Comparison of ENCODE assay signal across 9 mouse cellular contexts in genomic region chr2:62573753-62574159, GRCm38 (mm10). TPM values are rescaled to one million over a fixed set of nuclear protein-coding genes. Genes with fewer than 3 reads are reported as not detected.
DNase-seq lines count a peak whose midpoint lies in the region.
"Had no signal": no experiment of that assay in that cellular context is flagged by ENCODE, and none has a peak within 500 bp of the region (broad histone marks: within the 10 kb centered on the region; RNA-seq: fewer than 3 reads in every experiment).

TSS of gene Fap (minus strand) at chr2:62574075.

- H3K9me3 ChIP-seq in heart, embryonic 10.5 days: no peaks in the 10 kb centered on the region
- H3K9me3 ChIP-seq in limb, embryonic 10.5 days (replicated peaks): no peaks in the 10 kb centered on the region

- H3K27ac ChIP-seq in heart, embryonic 10.5 days: no peak within 1 kb of the TSS
- H3K27ac ChIP-seq in limb, embryonic 10.5 days: peak within 1 kb of the TSS; percentile 67
- H3K27ac ChIP-seq: liver, embryonic 14.5 days had no signal

- WGBS in heart, embryonic 10.5 days: 83% methylated on average over 12 of the region's 12 CpGs
- WGBS in limb, embryonic 10.5 days: 49% methylated on average over 12 of the region's 12 CpGs

- no peaks in the 10 kb centered on the region for H3K36me3 ChIP-seq in heart, embryonic 10.5 days
- no peaks in the 10 kb centered on the region for H3K36me3 ChIP-seq in limb, embryonic 10.5 days

- no peaks in the 10 kb centered on the region for H3K27me3 ChIP-seq in heart, embryonic 10.5 days (ENCODE audit: insufficient read depth, poor library complexity, severe bottlenecking)
- H3K27me3 ChIP-seq in limb, embryonic 10.5 days (ENCODE audit: low read depth, poor library complexity, severe bottlenecking): no peaks in the 10 kb centered on the region

- no peaks in the 10 kb centered on the region for H3K4me1 ChIP-seq in heart, embryonic 10.5 days
- peaks cover 12% of the 10 kb centered on the region for H3K4me1 ChIP-seq in limb, embryonic 10.5 days

- DNase-seq in heart, adult 11 months: peak; percentile 95
- DNase-seq in heart, embryonic 10.5 days (ENCODE audit: low spot score): no peak
- peak; percentile 12 for DNase-seq in adipocyte (ENCODE audit: low spot score)
- DNase-seq in gastrocnemius, adult 8-10 months (ENCODE audit: low spot score in 2 of 2): peak; percentile 28 to 33
- DNase-seq in limb, embryonic 10.5 days (ENCODE audit: low spot score): peak; percentile 50
- DNase-seq in frontal cortex, postnatal 14 days (ENCODE audit: low spot score in 2 of 2): no peak
- no peak for DNase-seq in layer of hippocampus, postnatal 25 days (ENCODE audit: extremely low spot score in 1 of 2, low spot score in 1 of 2)
- DNase-seq in layer of hippocampus, postnatal 36 days: no peak

- H3K4me3 ChIP-seq in heart, embryonic 10.5 days: no peak within 1 kb of the TSS
- peak within 1 kb of the TSS; percentile 29 for H3K4me3 ChIP-seq in limb, embryonic 10.5 days

RNA-seq across cellular contexts. Expression of gene Fap, which starts in this region (rescaled TPM):
- 0.65 and 1.3 TPM in 2 replicates for polyA plus RNA-seq in heart, embryonic 10.5 days (2016; fragmentation: Nextera tagmentation; extraction: Ambion mirVana)
- 1 to 10 TPM; 2.4 to 4.9 (median 4.1) TPM for total RNA-seq in gastrocnemius, adult 8-10 months (2022)
- 4.5 and 6.4 TPM in 2 replicates for polyA plus RNA-seq in limb, embryonic 10.5 days (2016; fragmentation: Nextera tagmentation; extraction: Ambion mirVana)
- under 1 TPM; 0.70 to 0.96 TPM for total RNA-seq in layer of hippocampus, postnatal 25 days (2021)
- 1 to 10 TPM in 1 of 2 experiments, under 1 TPM in 1; 0.35 to 1.6 TPM for total RNA-seq in layer of hippocampus, postnatal 36 days (2021)

Comparison
In these comparisons a context has a peak if more than half of its experiments do, and no peak if none do; other contexts are left out.
1. DNase-seq: peak in heart, adult 11 months (single experiment), adipocyte (single experiment), gastrocnemius, adult 8-10 months (2 of 2) and limb, embryonic 10.5 days (single experiment); none in heart, embryonic 10.5 days (single experiment), frontal cortex, postnatal 14 days (0 of 2), layer of hippocampus, postnatal 25 days (0 of 2) and layer of hippocampus, postnatal 36 days (0 of 2).